Mouse (Mus musculus) adrenal gland, postnatal 25 days (tissue): Measurements from ENCODE around the gene Gm5926. TPM values are rescaled to one million over a fixed set of nuclear protein-coding genes. Genes with fewer than 3 reads are reported as not detected.
"Not testable (repeated sequence)": the region's sequence is repeated elsewhere in the genome, so short reads cannot be mapped to it uniquely, and the experiment has no call there.

Source experiments
- DNase-seq: peaks from one replicate; pipeline ENCODE4 v3.0.0; 2021; ENCODE audit warnings: mixed read lengths
- long read RNA-seq: library from polyadenylated mRNA; stranded (forward); transcript quantifications from one replicate; pipeline ENCODE4 v2.0.0, GENCODE M21; 2021
- total RNA-seq: library from RNA; stranded (reverse); gene quantifications from 2 replicates; pipeline ENCODE4 v1.2.3, GENCODE M21; 2021

Gene Gm5926
- total RNA-seq, result not detected in 2 replicates
- long read RNA-seq, result 0 reads

DNA sequence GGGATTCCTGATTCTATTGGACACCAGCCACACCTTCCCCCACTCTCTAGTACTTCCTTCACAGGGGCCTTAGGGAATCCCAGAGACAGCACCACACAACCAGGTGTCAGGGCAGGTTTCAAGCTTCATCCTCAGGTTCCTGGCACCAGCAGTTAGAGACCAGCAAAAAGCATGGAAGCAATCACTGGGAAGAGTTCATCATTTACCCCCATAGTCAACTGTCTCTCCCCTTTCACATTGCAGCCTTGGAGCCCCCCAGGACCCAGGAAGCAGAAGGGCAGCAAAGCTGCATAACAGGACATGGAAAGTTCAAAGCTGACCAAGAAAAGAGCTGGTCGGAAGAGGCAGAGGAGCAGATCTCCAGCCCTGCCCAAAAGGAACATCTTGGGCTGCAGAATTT is at the start of gene Gm5926:
TSS of gene Gm5926 (plus strand) at position 301 of the 400 bp plus-strand sequence.
- DNase-seq, result not testable (repeated sequence)

GRCm38 (mm10) chrX:32601008-32601407 is 49.5 kb upstream of the Gm5926 start:
- not testable (repeated sequence) for DNase-seq

GRCm38 (mm10) chrX:32601425-32601824 is 49.1 kb upstream of the Gm5926 start:
- not testable (repeated sequence) for DNase-seq

Other genes with a start within 250 kb of the Gm5926 start
- not detected in 2 replicates for gene Btbd35f1, start 90.7 kb upstream of the Gm5926 start, total RNA-seq
- not detected in 2 replicates for gene Btbd35f21, start 75.4 kb downstream of the Gm5926 start, total RNA-seq
- not detected in 2 replicates for gene Btbd35f30, start 243.9 kb downstream of the Gm5926 start, total RNA-seq